Mouse (Mus musculus): ENCODE data around the gene Ppp1r3a.
"Not testable (repeated sequence)": the region's sequence is repeated elsewhere in the genome, so short reads cannot be mapped to it uniquely, and the experiment has no call there.

The Ppp1r3a gene

GRCm38 (mm10) chr6:14754901-14755591 lies at the start of gene Ppp1r3a:
Gene Ppp1r3a, minus strand, starts transcription at chr6:14755274.
- no peak for DNase-seq (ENCODE audit: low spot score in 2 of 2)

- DNase-seq (ENCODE audit: low spot score in 2 of 2), result no peak
Measured at GRCm38 (mm10) chr6:14787157-14787938, 32.3 kb upstream of the Ppp1r3a start.

GRCm38 (mm10) chr6:14777920-14778319 lies 22.8 kb upstream of the Ppp1r3a start:
- no peak for DNase-seq (ENCODE audit: low spot score in 2 of 2)

- DNase-seq (ENCODE audit: low spot score in 2 of 2), result no peak
Measured at GRCm38 (mm10) chr6:14771717-14772116, 16.6 kb upstream of the Ppp1r3a start.

- DNase-seq (ENCODE audit: low spot score in 2 of 2), result no peak
Measured at GRCm38 (mm10) chr6:14757486-14757885, 2.4 kb upstream of the Ppp1r3a start.

- DNase-seq (ENCODE audit: low spot score in 2 of 2), result no peak
Measured at GRCm38 (mm10) chr6:14753512-14753911, 1.6 kb downstream of the Ppp1r3a start.

GRCm38 (mm10) chr6:14752211-14752610 lies 2.9 kb downstream of the Ppp1r3a start:
- no peak for DNase-seq (ENCODE audit: low spot score in 2 of 2)

- DNase-seq (ENCODE audit: low spot score in 2 of 2), result no peak
Measured at GRCm38 (mm10) chr6:14747000-14747399, 8.1 kb downstream of the Ppp1r3a start.

- no peak for DNase-seq (ENCODE audit: low spot score in 2 of 2)
Measured at GRCm38 (mm10) chr6:14736017-14736416, 19.1 kb downstream of the Ppp1r3a start.

- no peak for DNase-seq (ENCODE audit: low spot score in 2 of 2)
Measured at GRCm38 (mm10) chr6:14731011-14731410, 24.1 kb downstream of the Ppp1r3a start.

- no peak for DNase-seq (ENCODE audit: low spot score in 2 of 2)
Measured at GRCm38 (mm10) chr6:14720772-14721414, 34.2 kb downstream of the Ppp1r3a start.

- DNase-seq (ENCODE audit: low spot score in 2 of 2), result no peak
Measured at GRCm38 (mm10) chr6:14720110-14720771, 34.8 kb downstream of the Ppp1r3a start.

GRCm38 (mm10) chr6:14715129-14715989 lies 39.7 kb downstream of the Ppp1r3a start:
- no peak for DNase-seq (ENCODE audit: low spot score in 2 of 2)

GRCm38 (mm10) chr6:14712146-14712545 lies 42.9 kb downstream of the Ppp1r3a start:
- no peak for DNase-seq (ENCODE audit: low spot score in 2 of 2)

- DNase-seq (ENCODE audit: low spot score in 2 of 2), result no peak
Measured at GRCm38 (mm10) chr6:14700030-14700429, 55.0 kb downstream of the Ppp1r3a start.

GRCm38 (mm10) chr6:14679231-14679887 lies 75.7 kb downstream of the Ppp1r3a start:
- not testable (repeated sequence) for DNase-seq (ENCODE audit: low spot score in 2 of 2)

- DNase-seq (ENCODE audit: low spot score in 2 of 2), result not testable (repeated sequence)
Measured at GRCm38 (mm10) chr6:14668966-14669365, 86.1 kb downstream of the Ppp1r3a start.

- DNase-seq (ENCODE audit: low spot score in 2 of 2), result not testable (repeated sequence)
Measured at GRCm38 (mm10) chr6:14667651-14668050, 87.4 kb downstream of the Ppp1r3a start.

Measured in natural killer cell, adult 2 months (primary cell).